Mouse (Mus musculus) central nervous system, embryonic 14 days (tissue): Measurements from ENCODE around the gene Lair1. TPM values are rescaled to one million over a fixed set of nuclear protein-coding genes. Genes with fewer than 3 reads are reported as not detected.

Experiments used
- polyA plus RNA-seq: library from polyadenylated mRNA; depleted of rRNA; stranded (reverse); fragments of >200 nt; gene quantifications from 2 replicates; pipeline ENCODE4 v1.2.3, GENCODE M21; 2012; rRNA removed

Gene Lair1
- 2.7 and 4.0 TPM in 2 replicates for polyA plus RNA-seq

GRCm38 (mm10) chr7:4063013-4063412 is at the start of gene Lair1:
Lair1 (minus strand) TSS chr7:4063204.

Other genes with a start within 250 kb of the Lair1 start
- gene Gm15448, start 237.5 kb downstream of the Lair1 start, polyA plus RNA-seq = not detected in 2 replicates
- 0.02 and 0.11 TPM in 2 replicates for gene Pira2, start 218.2 kb downstream of the Lair1 start, polyA plus RNA-seq
- 0.02 TPM in 1 of 2 replicates, not detected in the other for gene Gm14548, start 165.1 kb downstream of the Lair1 start, polyA plus RNA-seq
- gene Lilra6, start 147.7 kb downstream of the Lair1 start, polyA plus RNA-seq = 0.01 and 0.08 TPM in 2 replicates
- gene Ttyh1, start 56.2 kb upstream of the Lair1 start, polyA plus RNA-seq = 170 and 219 TPM in 2 replicates
- 525 and 530 TPM in 2 replicates for gene Leng8, start 73.8 kb upstream of the Lair1 start, polyA plus RNA-seq
- gene Leng9, start 87.2 kb upstream of the Lair1 start, polyA plus RNA-seq = 4.4 and 4.5 TPM in 2 replicates
- gene Cdc42ep5, start 101.7 kb upstream of the Lair1 start, polyA plus RNA-seq = 8.3 and 19.8 TPM in 2 replicates
- 0.02 TPM in 1 of 2 replicates, not detected in the other for gene Lilra5, start 174.6 kb upstream of the Lair1 start, polyA plus RNA-seq